Mouse (Mus musculus): ENCODE results near the gene Tssc4.

DNA sequence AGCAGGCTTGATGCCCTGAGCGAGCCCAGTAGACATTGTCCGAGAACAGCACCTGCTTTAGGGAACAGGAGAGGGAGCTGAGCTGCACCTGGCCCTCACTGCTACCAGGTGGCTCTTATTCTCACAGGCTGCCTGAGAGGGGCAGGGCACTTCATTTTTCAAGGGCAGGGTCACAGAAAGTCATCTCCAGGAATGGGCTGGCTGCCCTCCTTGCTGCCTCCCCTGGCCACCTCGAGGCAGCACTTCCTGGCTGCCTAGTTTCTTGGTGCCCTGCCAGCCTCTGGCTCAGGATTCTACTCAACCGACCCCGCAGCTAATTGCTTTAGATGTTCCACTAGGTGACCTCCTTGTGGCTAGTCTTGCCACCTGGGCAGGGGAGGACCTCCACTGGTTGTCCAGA lies 39.2 kb downstream of the Tssc4 start:
- no peak for TF ChIP-seq GATA1 (IDR thresholded peaks at IDR 0.05; ENCODE audit: borderline replicate concordance, low read length)
- no peak for TF ChIP-seq FLI1 (IDR thresholded peaks at IDR 0.05; ENCODE audit: low read length)

Data from megakaryocyte, embryonic 14.5 days (primary cell).